In genomic region chr6:53760651-53761058, GRCm38 (mm10) we compare ENCODE assay signal across 8 mouse cellular contexts. TPM values are rescaled to one million over a fixed set of nuclear protein-coding genes. Genes with fewer than 3 reads are reported as not detected.
DNase-seq lines count a peak whose midpoint lies in the region; ATAC-seq and TF ChIP-seq lines count a peak whose summit lies in the region.

No protein-coding gene starts in this region.

- no peaks in the 10 kb centered on the region for H3K27me3 ChIP-seq in forebrain, postnatal 0 days (ENCODE audit: insufficient read depth, low read length)
- no peaks in the 10 kb centered on the region for H3K27me3 ChIP-seq in midbrain, embryonic 12.5 days
- no peaks in the 10 kb centered on the region for H3K27me3 ChIP-seq in thymus, adult 2 months (ENCODE audit: control insufficient read depth, insufficient read depth, low read length)

- H3K27ac ChIP-seq in forebrain, postnatal 0 days (ENCODE audit: low read depth, low read length), result no peak overlapping the region
- H3K27ac ChIP-seq in midbrain, embryonic 12.5 days (replicated peaks), result peak overlapping the region; percentile 36
- H3K27ac ChIP-seq in thymus, adult 2 months (ENCODE audit: control insufficient read depth, insufficient read depth, low read length), result no peak overlapping the region

- TF ChIP-seq POLR2A in thymus, adult 2 months (IDR thresholded peaks at IDR 0.05; ENCODE audit: control insufficient read depth, extremely low read depth, insufficient read depth, low read length, poor library complexity), result no peak

- WGBS in forebrain, postnatal 0 days, result 10% methylated on average over 6 of the region's 6 CpGs
- 5% methylated on average over 6 of the region's 6 CpGs for WGBS in midbrain, embryonic 12.5 days
- WGBS in thymus, adult 2 months, result 66% methylated on average over 6 of the region's 6 CpGs

- peak; percentile 54; the same call in 1 of the 2 replicates for ATAC-seq in forebrain, postnatal 0 days
- no peak for ATAC-seq in midbrain, embryonic 12.5 days (ENCODE audit: low FRiP score, low read depth)

- DNase-seq in ES-CJ7 (ENCODE audit: low read depth, low spot score), result peak; percentile 8
- peak; percentile 73 for DNase-seq in adrenal gland, postnatal 10 days
- peak; percentile 51 for DNase-seq in forebrain, postnatal 0 days
- DNase-seq in kidney, adult 8-10 months, result peak; percentile 21 to 22
- DNase-seq in thymus, postnatal 36 days, result no peak
- DNase-seq in thymus, adult 2 months, result no peak
- no peak for DNase-seq in right cerebral cortex, adult 2 months (ENCODE audit: low spot score in 2 of 2)

- H3K9ac ChIP-seq in forebrain, postnatal 0 days, result no peak overlapping the region
- H3K9ac ChIP-seq in midbrain, embryonic 12.5 days (replicated peaks), result no peak overlapping the region

- no peaks in the 10 kb centered on the region for H3K36me3 ChIP-seq in forebrain, postnatal 0 days (ENCODE audit: insufficient read depth)
- no peaks in the 10 kb centered on the region for H3K36me3 ChIP-seq in midbrain, embryonic 12.5 days
- no peaks in the 10 kb centered on the region for H3K36me3 ChIP-seq in thymus, adult 2 months (ENCODE audit: control insufficient read depth, insufficient read depth, low read length)

- H3K4me3 ChIP-seq in forebrain, postnatal 0 days (ENCODE audit: low read depth, low read length), result no peak overlapping the region
- no peak overlapping the region for H3K4me3 ChIP-seq in midbrain, embryonic 12.5 days
- H3K4me3 ChIP-seq in thymus, adult 2 months (ENCODE audit: control insufficient read depth, insufficient read depth, low read length), result no peak overlapping the region

- peak; percentile 52 for TF ChIP-seq CTCF in forebrain, postnatal 0 days (IDR thresholded peaks at IDR 0.05; ENCODE audit: low read depth)
- TF ChIP-seq CTCF in thymus, adult 2 months (IDR thresholded peaks at IDR 0.05; ENCODE audit: borderline replicate concordance, control insufficient read depth, extremely low read depth, insufficient read depth, low read length, poor library complexity), result no peak

- H3K9me3 ChIP-seq in forebrain, postnatal 0 days (ENCODE audit: low read length), result no peaks in the 10 kb centered on the region
- H3K9me3 ChIP-seq in midbrain, embryonic 12.5 days, result 0 out of 2 replicates have a peak, but pooled peaks cover 8% of the 10 kb centered on the region

- H3K4me2 ChIP-seq in forebrain, postnatal 0 days (ENCODE audit: low read depth), result no peak overlapping the region
- no peak overlapping the region for H3K4me2 ChIP-seq in midbrain, embryonic 12.5 days (replicated peaks)

- H3K4me1 ChIP-seq in forebrain, postnatal 0 days (ENCODE audit: insufficient read depth), result no peaks in the 10 kb centered on the region
- H3K4me1 ChIP-seq in midbrain, embryonic 12.5 days, result peaks cover 15% of the 10 kb centered on the region
- no peaks in the 10 kb centered on the region for H3K4me1 ChIP-seq in thymus, adult 2 months (replicated peaks; ENCODE audit: control insufficient read depth, insufficient read depth, low read length)

RNA-seq across cellular contexts. Expression of gene Tril, which starts 60.0 kb away (rescaled TPM):
- total RNA-seq in adrenal gland, postnatal 10 days (2021), result 10 to 100 TPM; 14.2 to 17.8 TPM
- total RNA-seq in forebrain, postnatal 0 days (2014; rRNA removed), result 17.8 and 27.8 TPM in 2 replicates
- polyA plus RNA-seq in forebrain, postnatal 0 days (2015; fragmentation: Nextera tagmentation; extraction: Ambion mirVana), result 8.5 and 18.2 TPM in 2 replicates
- 27.4 and 34.4 TPM in 2 replicates for polyA plus RNA-seq in midbrain, embryonic 12.5 days (2016; fragmentation: Nextera tagmentation; extraction: Ambion mirVana)
- 2.3 and 2.5 TPM in 2 replicates for polyA plus RNA-seq in thymus, adult 2 months (2012; rRNA removed)

Comparison
In these comparisons a context has a peak if more than half of its experiments do, and no peak if none do; other contexts are left out.
1. DNase-seq: peak in ES-CJ7 (single experiment), adrenal gland, postnatal 10 days (single experiment), forebrain, postnatal 0 days (single experiment) and kidney, adult 8-10 months (2 of 2); none in thymus, postnatal 36 days (0 of 2), thymus, adult 2 months (single experiment) and right cerebral cortex, adult 2 months (0 of 2).